Mouse (Mus musculus): Measurements from ENCODE around the gene Serpina9. TPM values are rescaled to one million over a fixed set of nuclear protein-coding genes. Genes with fewer than 3 reads are reported as not detected.

Serpina9 gene
- total RNA-seq, 2 experiments from 2014 or later: not detected

- ATAC-seq (replicated peaks; ENCODE audit: low FRiP score, poor library complexity, severe bottlenecking): no peak
Measured at GRCm38 (mm10) chr12:103946243-103946642, 67.3 kb downstream of the Serpina9 start.

Other genes starting within 250 kb of the Serpina9 start
- gene Serpina1d, start 240.2 kb downstream of the Serpina9 start, total RNA-seq (2015; ENCODE audit: low replicate concordance): not detected in 2 replicates
- not detected in 2 replicates for gene Serpina1d, start 240.2 kb downstream of the Serpina9 start, total RNA-seq (2017; ENCODE audit: low replicate concordance)
- gene Serpina1b, start 183.4 kb downstream of the Serpina9 start, total RNA-seq (2015; ENCODE audit: low replicate concordance): not detected in 2 replicates
- not detected in 2 replicates for gene Serpina1b, start 183.4 kb downstream of the Serpina9 start, total RNA-seq (2017; ENCODE audit: low replicate concordance)
- not detected in 2 replicates for gene Serpina1a, start 150.2 kb downstream of the Serpina9 start, total RNA-seq (2015; ENCODE audit: low replicate concordance)
- not detected in 2 replicates for gene Serpina1a, start 150.2 kb downstream of the Serpina9 start, total RNA-seq (2017; ENCODE audit: low replicate concordance)
- not detected in 2 replicates for gene Serpina1c, start 108.9 kb downstream of the Serpina9 start, total RNA-seq (2015; ENCODE audit: low replicate concordance)
- gene Serpina1c, start 108.9 kb downstream of the Serpina9 start, total RNA-seq (2017; ENCODE audit: low replicate concordance): not detected in 2 replicates
- not detected in 2 replicates for gene Serpina1e, start 54.8 kb downstream of the Serpina9 start, total RNA-seq (2015; ENCODE audit: low replicate concordance)
- not detected in 2 replicates for gene Serpina1e, start 54.8 kb downstream of the Serpina9 start, total RNA-seq (2017; ENCODE audit: low replicate concordance)
- not detected in 2 replicates for gene Serpina11, start 23.8 kb downstream of the Serpina9 start, total RNA-seq (2015; ENCODE audit: low replicate concordance)
- not detected in 2 replicates for gene Serpina11, start 23.8 kb downstream of the Serpina9 start, total RNA-seq (2017; ENCODE audit: low replicate concordance)
- not detected in 2 replicates for gene Serpina12, start 30.7 kb upstream of the Serpina9 start, total RNA-seq (2015; ENCODE audit: low replicate concordance)
- gene Serpina12, start 30.7 kb upstream of the Serpina9 start, total RNA-seq (2017; ENCODE audit: low replicate concordance): not detected in 2 replicates
- not detected in 2 replicates for gene Serpina5, start 87.4 kb upstream of the Serpina9 start, total RNA-seq (2015; ENCODE audit: low replicate concordance)
- gene Serpina5, start 87.4 kb upstream of the Serpina9 start, total RNA-seq (2017; ENCODE audit: low replicate concordance): not detected in 2 replicates
- gene Serpina3a, start 99.0 kb upstream of the Serpina9 start, total RNA-seq (2015; ENCODE audit: low replicate concordance): not detected in 2 replicates
- not detected in 2 replicates for gene Serpina3a, start 99.0 kb upstream of the Serpina9 start, total RNA-seq (2017; ENCODE audit: low replicate concordance)
- gene Serpina3b, start 114.2 kb upstream of the Serpina9 start, total RNA-seq (2015; ENCODE audit: low replicate concordance): not detected in 2 replicates
- gene Serpina3b, start 114.2 kb upstream of the Serpina9 start, total RNA-seq (2017; ENCODE audit: low replicate concordance): not detected in 2 replicates
- not detected in 2 replicates for gene Serpina3c, start 140.1 kb upstream of the Serpina9 start, total RNA-seq (2015; ENCODE audit: low replicate concordance)
- not detected in 2 replicates for gene Serpina3c, start 140.1 kb upstream of the Serpina9 start, total RNA-seq (2017; ENCODE audit: low replicate concordance)
- not detected in 2 replicates for gene Serpina3f, start 200.8 kb upstream of the Serpina9 start, total RNA-seq (2015; ENCODE audit: low replicate concordance)
- gene Serpina3f, start 200.8 kb upstream of the Serpina9 start, total RNA-seq (2017; ENCODE audit: low replicate concordance): 0.42 TPM in 1 of 2 replicates, not detected in the other
- gene Serpina3g, start 222.5 kb upstream of the Serpina9 start, total RNA-seq (2015; ENCODE audit: low replicate concordance): 5.6 and 7.9 TPM in 2 replicates
- 2.6 and 6.6 TPM in 2 replicates for gene Serpina3g, start 222.5 kb upstream of the Serpina9 start, total RNA-seq (2017; ENCODE audit: low replicate concordance)
- not detected in 2 replicates for gene Serpina3i, start 249.4 kb upstream of the Serpina9 start, total RNA-seq (2015; ENCODE audit: low replicate concordance)
- not detected in 2 replicates for gene Serpina3i, start 249.4 kb upstream of the Serpina9 start, total RNA-seq (2017; ENCODE audit: low replicate concordance)

All from erythroblast, adult 5-6 weeks (primary cell).